Mouse (Mus musculus) retina, adult 2 months (tissue): Measurements from ENCODE around the gene Nav2.

Source experiments
- DNase-seq: peaks from one replicate; pipeline ENCODE4 v3.0.0-alpha.2; 2012; ENCODE audit warnings: low read depth, low spot score

The Nav2 gene

GRCm38 (mm10) chr7:49047336-49047735 is 138.8 kb downstream of the Nav2 start:
- DNase-seq, result no peak

GRCm38 (mm10) chr7:49052871-49053618 is 144.5 kb downstream of the Nav2 start:
- no peak for DNase-seq

GRCm38 (mm10) chr7:49055273-49055672 is 146.8 kb downstream of the Nav2 start:
- no peak for DNase-seq

DNA sequence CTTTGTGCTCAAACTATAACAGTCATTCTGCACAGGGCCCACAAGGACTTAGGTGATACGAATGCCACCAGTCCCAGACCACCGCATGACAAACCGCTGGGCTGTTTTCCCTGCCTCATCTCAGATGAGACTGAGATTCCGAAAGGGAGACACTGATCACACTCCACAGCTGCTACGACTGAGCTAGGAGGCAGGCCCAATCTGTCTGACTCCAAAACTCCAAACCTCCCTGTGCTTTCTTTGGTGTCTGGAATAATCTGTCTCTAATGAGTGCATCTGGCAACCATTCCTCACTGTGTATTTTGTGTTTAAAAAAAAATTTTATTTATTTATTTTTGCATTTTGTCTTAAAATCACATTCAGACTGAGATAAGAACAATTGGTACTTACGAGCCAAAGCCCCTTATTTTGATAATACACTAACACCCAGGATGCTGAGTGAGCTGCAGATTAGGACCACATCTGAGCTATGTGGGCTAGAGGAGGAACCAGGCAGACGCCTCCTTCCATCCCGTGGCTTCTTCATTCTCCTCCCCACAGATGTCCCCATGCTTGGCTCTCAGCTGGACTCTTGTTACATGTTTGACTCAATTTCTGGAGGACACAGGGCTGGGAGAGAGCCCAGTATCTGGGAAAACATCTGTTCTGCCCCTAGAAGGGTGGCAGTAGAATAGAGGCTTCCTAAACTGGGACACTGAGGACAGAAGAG is 149.9 kb downstream of the Nav2 start:
- DNase-seq, result no peak

- no peak for DNase-seq
Measured at GRCm38 (mm10) chr7:49064792-49065521, 156.4 kb downstream of the Nav2 start.

DNA sequence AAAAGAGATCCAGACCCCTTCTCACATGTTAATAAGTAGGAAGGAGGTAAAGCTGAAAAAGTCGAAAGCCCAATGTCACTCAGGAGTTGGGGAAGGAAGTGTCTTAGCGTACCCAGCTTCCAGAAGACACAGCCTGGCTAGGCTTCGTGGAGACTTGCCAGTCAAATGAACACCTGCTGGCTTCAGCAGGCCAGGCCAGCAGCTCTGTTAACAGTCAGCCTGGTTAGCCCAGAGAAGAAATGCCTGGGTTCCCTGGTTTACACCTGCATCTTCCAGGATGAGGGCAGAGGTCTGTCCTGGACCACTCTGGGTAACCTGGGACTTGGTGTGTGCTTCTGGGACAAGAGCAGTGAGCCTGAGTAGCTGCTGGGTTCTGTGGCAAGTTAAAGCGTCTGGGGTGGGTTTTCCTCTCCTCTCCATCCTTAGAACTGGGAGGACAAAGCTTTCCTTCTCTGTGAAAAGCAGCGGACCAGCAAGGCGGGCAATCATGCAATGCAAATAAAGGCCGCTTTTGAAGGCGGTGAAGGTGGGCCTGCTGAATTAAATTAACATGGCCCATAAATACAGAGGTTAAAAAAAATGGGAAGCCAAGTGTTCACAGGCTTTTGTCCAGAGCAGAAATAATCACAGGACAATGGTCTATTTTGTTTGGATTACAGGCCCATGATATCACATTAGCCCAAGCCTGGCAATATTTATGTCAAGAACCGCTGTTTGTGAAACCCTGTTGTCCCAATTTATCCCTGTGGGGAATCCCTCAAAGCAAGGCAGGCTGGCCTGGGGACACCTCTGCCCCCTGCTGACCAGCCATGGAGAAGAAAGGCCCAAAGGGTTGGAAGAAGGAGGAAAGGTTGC is 157.3 kb downstream of the Nav2 start:
- DNase-seq, result no peak

DNA sequence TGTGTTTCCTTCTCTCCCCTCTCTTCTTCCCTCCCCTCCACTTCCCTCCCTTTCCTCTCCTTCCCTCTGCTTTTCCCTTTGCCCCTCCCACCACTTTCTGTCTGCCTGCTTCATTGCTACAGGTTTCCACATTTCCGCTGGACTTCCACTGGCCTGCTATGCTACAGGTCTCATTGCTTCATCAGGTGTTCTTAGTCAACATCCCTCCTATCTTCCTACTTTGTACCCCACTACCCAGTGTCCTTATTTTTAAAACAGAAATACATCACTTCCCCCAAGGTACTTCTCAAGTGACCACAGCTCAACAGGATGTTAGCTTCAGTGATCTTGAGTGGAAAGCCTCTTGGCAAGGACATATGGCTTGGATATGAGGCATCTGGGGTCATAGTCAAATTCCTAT is 158.3 kb downstream of the Nav2 start:
- no peak for DNase-seq

DNA sequence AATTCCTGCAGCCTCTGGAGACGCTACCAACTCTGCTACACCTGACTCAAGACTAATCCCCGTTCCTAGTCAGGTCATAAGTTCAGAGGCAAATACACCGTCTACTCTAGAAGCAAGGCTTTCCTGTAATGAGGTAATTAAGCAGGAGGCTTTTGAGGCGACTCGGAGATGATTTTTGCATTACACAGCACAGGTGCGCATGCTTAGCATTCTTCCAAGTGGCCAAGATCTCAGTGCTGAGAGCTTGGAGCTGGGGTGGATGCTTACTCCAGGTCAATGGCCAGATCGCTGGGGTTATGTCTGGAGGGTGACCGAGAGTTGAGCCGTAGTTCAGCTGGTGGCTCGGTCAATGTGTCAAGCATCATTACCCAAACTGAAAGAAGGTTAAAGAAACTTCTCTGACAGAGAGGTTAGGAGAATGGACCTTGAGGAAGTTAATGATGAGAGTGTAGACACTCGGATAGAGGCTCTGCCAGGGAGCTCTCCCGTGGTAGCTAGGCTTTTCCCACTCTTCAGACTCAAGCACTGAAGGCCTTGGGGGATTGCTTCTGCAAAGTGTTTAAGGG is 161.0 kb downstream of the Nav2 start:
- no peak for DNase-seq

GRCm38 (mm10) chr7:49070621-49071020 is 162.1 kb downstream of the Nav2 start:
- DNase-seq, result no peak

GRCm38 (mm10) chr7:49071141-49071567 is 162.6 kb downstream of the Nav2 start:
- DNase-seq, result no peak

DNA sequence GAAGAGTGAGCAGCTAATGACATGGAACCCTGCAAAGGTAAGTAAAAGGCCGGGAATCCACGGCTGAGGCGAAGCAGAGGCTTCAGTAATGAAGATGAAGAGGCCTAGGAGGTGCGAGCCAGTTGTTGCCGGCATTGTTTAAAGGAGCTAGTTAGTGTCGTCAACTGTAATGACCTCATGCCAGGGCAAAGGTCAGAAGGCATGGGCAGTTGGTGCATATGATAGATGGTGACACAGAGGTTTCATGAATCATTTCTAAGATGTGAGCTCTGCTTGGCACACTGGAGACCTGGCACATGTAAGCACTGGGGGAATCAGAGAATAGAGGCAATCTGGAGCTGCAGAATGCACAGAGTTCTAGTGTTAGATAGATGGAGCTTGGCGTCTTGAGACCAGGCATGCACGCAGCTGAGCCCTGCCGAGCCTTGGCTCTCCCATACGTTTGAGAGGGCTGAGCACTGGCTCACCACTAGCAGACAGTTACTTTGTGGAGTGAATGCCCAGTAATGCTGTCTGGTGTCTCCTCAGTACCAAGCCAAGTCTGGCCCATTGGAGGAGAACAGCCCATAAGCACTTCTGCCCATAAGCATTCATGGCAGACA is 166.9 kb downstream of the Nav2 start:
- DNase-seq, result no peak

GRCm38 (mm10) chr7:49076283-49076694 is 167.8 kb downstream of the Nav2 start:
- DNase-seq, result no peak

GRCm38 (mm10) chr7:49078930-49079329 is 170.4 kb downstream of the Nav2 start:
- no peak for DNase-seq

- DNase-seq, result no peak
Measured at GRCm38 (mm10) chr7:49082585-49083165, 174.2 kb downstream of the Nav2 start.

DNA sequence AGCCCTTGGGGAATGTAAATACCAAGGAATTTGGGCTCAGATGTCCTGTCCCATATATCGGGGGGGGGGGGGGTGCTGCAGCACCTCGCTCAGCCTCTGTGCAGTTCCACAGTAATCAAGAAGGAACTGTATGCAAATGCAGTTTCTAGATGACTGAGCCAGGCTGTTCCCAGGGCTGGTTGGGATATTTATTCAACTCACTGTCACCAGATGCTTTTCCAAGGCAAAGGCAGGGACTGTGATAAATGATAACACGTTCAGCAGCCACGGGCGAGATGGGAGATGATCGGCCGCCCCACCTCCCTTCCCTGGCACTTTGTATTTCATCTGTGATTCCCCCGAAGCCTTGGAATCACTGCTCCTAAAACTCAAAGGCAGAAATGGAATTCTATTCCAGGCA is 176.3 kb downstream of the Nav2 start:
- DNase-seq, result no peak

GRCm38 (mm10) chr7:49085759-49086158 is 177.2 kb downstream of the Nav2 start:
- no peak for DNase-seq

DNA sequence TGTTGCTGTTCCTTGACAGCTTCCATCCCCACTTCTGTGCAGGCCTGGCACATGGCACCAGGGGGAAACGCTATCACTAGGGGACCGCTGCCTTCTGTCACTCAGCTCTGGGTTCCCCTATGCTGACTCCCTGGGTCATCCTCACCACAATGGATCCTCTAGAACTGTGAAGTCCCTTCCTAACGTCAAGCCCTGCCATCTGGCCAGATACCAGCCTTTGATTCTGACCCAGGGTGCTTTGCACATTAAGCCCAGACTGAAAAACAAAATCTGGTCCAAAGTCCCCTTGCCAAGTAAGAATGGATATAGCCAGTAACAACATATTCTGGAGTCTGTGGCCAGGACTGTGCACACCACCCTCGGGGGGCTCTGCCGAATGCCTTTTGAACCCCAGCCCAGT is 178.6 kb downstream of the Nav2 start:
- no peak for DNase-seq

- no peak for DNase-seq
Measured at GRCm38 (mm10) chr7:49088198-49088912, 179.8 kb downstream of the Nav2 start.

GRCm38 (mm10) chr7:49091371-49091770 is 182.9 kb downstream of the Nav2 start:
- no peak for DNase-seq

DNA sequence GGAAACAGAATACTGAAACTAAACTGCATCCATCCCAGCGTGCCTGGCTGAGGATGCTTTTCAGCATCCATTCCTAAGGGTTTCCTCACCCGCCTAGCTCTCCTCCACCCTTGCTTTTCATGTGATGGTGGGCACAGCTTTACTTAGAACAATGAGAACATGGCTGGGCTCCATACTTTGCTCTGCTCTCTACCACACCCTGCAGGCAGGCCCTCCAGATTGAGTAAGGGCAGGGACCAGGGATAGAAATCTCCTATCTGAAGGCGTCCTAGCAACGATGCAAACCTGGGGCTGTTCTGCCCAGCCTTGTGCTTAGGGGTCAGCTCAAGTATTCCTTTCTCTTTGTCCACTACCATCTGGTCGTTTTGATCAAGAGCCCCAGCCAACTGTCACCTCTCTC is 183.4 kb downstream of the Nav2 start:
- no peak for DNase-seq
